Mouse (Mus musculus) kidney, embryonic 14.5 days (tissue): Measurements from ENCODE around the gene Mapk1ip1l. TPM values are rescaled to one million over a fixed set of nuclear protein-coding genes. Genes with fewer than 3 reads are reported as not detected.

Experiments used
- polyA plus RNA-seq: library from polyadenylated mRNA; unstranded; fragments of >200 nt; fragmentation: Nextera tagmentation; extraction: Ambion mirVana; gene quantifications from 2 replicates; pipeline ENCODE4 v1.2.1, GENCODE M21; 2014

Mapk1ip1l gene
- polyA plus RNA-seq, 1 experiment from 2014 or later: 104 TPM

Other genes with a start within 250 kb of the Mapk1ip1l start
- gene Gch1, start 108.9 kb upstream of the Mapk1ip1l start, polyA plus RNA-seq: 1.4 and 2.2 TPM in 2 replicates
- gene Wdhd1, start 21.4 kb upstream of the Mapk1ip1l start, polyA plus RNA-seq: 26.0 and 44.3 TPM in 2 replicates
- gene Socs4, start 21.3 kb upstream of the Mapk1ip1l start, polyA plus RNA-seq: 5.7 and 7.0 TPM in 2 replicates
- 11.2 and 12.0 TPM in 2 replicates for gene Lgals3, start 69.5 kb downstream of the Mapk1ip1l start, polyA plus RNA-seq
- gene Dlgap5, start 120.1 kb downstream of the Mapk1ip1l start, polyA plus RNA-seq: 46.8 and 63.8 TPM in 2 replicates
- gene Fbxo34, start 152.2 kb downstream of the Mapk1ip1l start, polyA plus RNA-seq: 13.8 and 25.8 TPM in 2 replicates